Mouse (Mus musculus): Measurements from ENCODE around the gene Map1b.

The Map1b gene

GRCm38 (mm10) chr13:99525491-99525890 is 9.2 kb upstream of the Map1b start:
- no peak for DNase-seq

GRCm38 (mm10) chr13:99517836-99518235 is 1.5 kb upstream of the Map1b start:
- DNase-seq: no peak

GRCm38 (mm10) chr13:99515736-99516447 is 448 bp downstream of the Map1b start:
- DNase-seq: no peak

- peak; percentile 40 for DNase-seq
Observed at GRCm38 (mm10) chr13:99514917-99515591, 1.3 kb downstream of the Map1b start.

GRCm38 (mm10) chr13:99513990-99514389 is 2.4 kb downstream of the Map1b start:
- DNase-seq: no peak

- DNase-seq: peak; percentile 18
Observed at GRCm38 (mm10) chr13:99513138-99513537, 3.2 kb downstream of the Map1b start.

GRCm38 (mm10) chr13:99509896-99510295 is 6.4 kb downstream of the Map1b start:
- no peak for DNase-seq

GRCm38 (mm10) chr13:99506580-99506962 is 9.8 kb downstream of the Map1b start:
- DNase-seq: no peak

- no peak for DNase-seq
Observed at GRCm38 (mm10) chr13:99505826-99506579, 10.3 kb downstream of the Map1b start.

GRCm38 (mm10) chr13:99503370-99503979 is 12.9 kb downstream of the Map1b start:
- no peak for DNase-seq

GRCm38 (mm10) chr13:99502911-99503310 is 13.4 kb downstream of the Map1b start:
- DNase-seq: no peak

GRCm38 (mm10) chr13:99502126-99502744 is 14.1 kb downstream of the Map1b start:
- no peak for DNase-seq

- DNase-seq: no peak
Observed at GRCm38 (mm10) chr13:99501393-99501792, 14.9 kb downstream of the Map1b start.

- DNase-seq: no peak
Observed at GRCm38 (mm10) chr13:99500609-99501008, 15.7 kb downstream of the Map1b start.

GRCm38 (mm10) chr13:99499764-99500163 is 16.6 kb downstream of the Map1b start:
- no peak for DNase-seq

GRCm38 (mm10) chr13:99496106-99496505 is 20.2 kb downstream of the Map1b start:
- DNase-seq: no peak

- DNase-seq: no peak
Observed at GRCm38 (mm10) chr13:99494416-99494815, 21.9 kb downstream of the Map1b start.

- no peak for DNase-seq
Observed at GRCm38 (mm10) chr13:99493304-99493904, 22.9 kb downstream of the Map1b start.

- no peak for DNase-seq
Observed at GRCm38 (mm10) chr13:99492619-99493303, 23.6 kb downstream of the Map1b start.

GRCm38 (mm10) chr13:99489998-99490397 is 26.3 kb downstream of the Map1b start:
- no peak for DNase-seq

- no peak for DNase-seq
Observed at GRCm38 (mm10) chr13:99489175-99489574, 27.2 kb downstream of the Map1b start.

GRCm38 (mm10) chr13:99485861-99486260 is 30.5 kb downstream of the Map1b start:
- no peak for DNase-seq
